Mouse (Mus musculus): ENCODE data around the gene Klhl8.

DNA sequence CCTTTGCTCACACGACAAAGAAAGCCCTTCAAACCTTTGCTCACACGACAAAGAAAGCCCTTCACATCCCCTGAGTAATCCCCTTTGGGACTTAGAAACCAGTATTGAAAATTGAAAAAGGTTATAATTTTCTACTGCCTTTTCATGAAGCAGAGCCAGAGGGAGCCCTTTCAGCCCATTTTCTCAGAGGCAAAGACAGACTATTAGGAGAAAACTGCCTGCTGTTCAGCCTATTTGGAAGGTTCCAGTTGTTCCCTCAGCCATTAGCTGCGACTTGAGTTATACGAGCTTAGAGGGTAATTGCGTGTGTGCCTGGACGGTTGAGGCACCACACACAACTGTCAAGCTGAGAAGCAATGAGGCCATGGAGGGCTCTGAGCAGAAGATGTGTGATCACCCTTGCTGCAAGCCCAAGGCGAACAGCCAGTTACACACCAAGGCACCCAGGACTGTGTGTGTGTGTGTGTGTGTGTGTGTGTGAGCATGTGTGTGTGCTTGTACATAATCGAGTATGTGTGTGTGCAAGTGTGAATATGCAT is 6.4 kb upstream of the Klhl8 start:
- no peak; the same call in 1 of the 2 replicates for TF ChIP-seq CTCF (IDR thresholded peaks at IDR 0.05; ENCODE audit: borderline replicate concordance, insufficient read depth, low read length)
- TF ChIP-seq POLR2A (IDR thresholded peaks at IDR 0.05; ENCODE audit: low read depth, low read length), result no peak

Data from embryonic fibroblast, embryonic 13.5 days (primary cell).